Mouse (Mus musculus) hindbrain, postnatal 0 days (tissue): ENCODE measurements around the gene Asb4. TPM values are rescaled to one million over a fixed set of nuclear protein-coding genes. Genes with fewer than 3 reads are reported as not detected.

Source experiments
- ATAC-seq: fragments of 200-750 bp; cut with Nextera tagmentation; 2 replicates; pipeline ENCODE4 v1.8.0; 2017; ENCODE audit warnings: mild to moderate bottlenecking, moderate TSS enrichment, moderate library complexity
- DNase-seq: peaks from one replicate; pipeline ENCODE4 v3.0.0-alpha.2; 2015; ENCODE audit warnings: low spot score
- H3K27ac ChIP-seq: fragments of 300-500 bp; sonication (generic); 2 replicates; pipeline ENCODE4 v1.5.1; 2014; ENCODE audit warnings: mild to moderate bottlenecking
- H3K27me3 ChIP-seq: fragments of 300-500 bp; sonication (generic); 2 replicates; pipeline ENCODE4 v1.6.1; 2014; ENCODE audit warnings: low read length, mixed read lengths; ENCODE audit not compliant: insufficient read depth
- H3K36me3 ChIP-seq: fragments of 300-500 bp; sonication (generic); 2 replicates; pipeline ENCODE4 v1.6.1; 2014; ENCODE audit warnings: low read length, mixed read lengths; ENCODE audit not compliant: insufficient read depth
- H3K4me1 ChIP-seq: fragments of 300-500 bp; sonication (generic); 2 replicates; pipeline ENCODE4 v1.6.1; 2014; ENCODE audit warnings: antibody characterized with exemption, low read length, mixed read lengths; ENCODE audit not compliant: insufficient read depth
- H3K4me2 ChIP-seq: fragments of 300-500 bp; sonication (generic); 2 replicates; pipeline ENCODE4 v1.6.1; 2014; ENCODE audit warnings: low read depth, mild to moderate bottlenecking, low read length, moderate library complexity, mixed read lengths
- H3K4me3 ChIP-seq: fragments of 300-500 bp; sonication (generic); 2 replicates; pipeline ENCODE4 v1.5.1; 2014; ENCODE audit warnings: low read length
- H3K9ac ChIP-seq: fragments of 300-500 bp; sonication (generic); replicated peaks from 2 replicates; pipeline ENCODE4 v1.6.1; 2014; ENCODE audit warnings: mild to moderate bottlenecking, low read length, moderate library complexity, mixed read lengths
- H3K9me3 ChIP-seq: fragments of 300-500 bp; sonication (generic); 2 replicates; pipeline ENCODE4 v1.6.1; 2016; ENCODE audit warnings: low read length, mixed read lengths
- CTCF ChIP-seq: IDR thresholded peaks from 2 replicates; pipeline ENCODE4 v1.5.1; 2016; ENCODE audit warnings: antibody characterized with exemption, control low read depth, low read depth
- WGBS: fragments of 180-500 bp; shearing (Covaris S2); extraction: QIAGEN DNeasy Blood & Tissue Kit; methylation state at CpG from one replicate; pipeline ENCODE4 v1.1.7; 2014; 5-methylcytosine and 5-hydroxymethylcytosine counted together
- polyA plus RNA-seq: library from polyadenylated mRNA; unstranded; fragments of >200 nt; fragmentation: Nextera tagmentation; extraction: Ambion mirVana; gene quantifications from 2 replicates; pipeline ENCODE4 v1.2.1, GENCODE M21; 2015
- total RNA-seq: library from RNA; depleted of rRNA; stranded (reverse); fragments of >200 nt; gene quantifications from 2 replicates; pipeline ENCODE4 v1.2.3, GENCODE M21; 2014

The Asb4 gene
- total and polyA plus RNA-seq, 2 experiments from 2014 or later, result 10.6 to 16.3 TPM

DNA sequence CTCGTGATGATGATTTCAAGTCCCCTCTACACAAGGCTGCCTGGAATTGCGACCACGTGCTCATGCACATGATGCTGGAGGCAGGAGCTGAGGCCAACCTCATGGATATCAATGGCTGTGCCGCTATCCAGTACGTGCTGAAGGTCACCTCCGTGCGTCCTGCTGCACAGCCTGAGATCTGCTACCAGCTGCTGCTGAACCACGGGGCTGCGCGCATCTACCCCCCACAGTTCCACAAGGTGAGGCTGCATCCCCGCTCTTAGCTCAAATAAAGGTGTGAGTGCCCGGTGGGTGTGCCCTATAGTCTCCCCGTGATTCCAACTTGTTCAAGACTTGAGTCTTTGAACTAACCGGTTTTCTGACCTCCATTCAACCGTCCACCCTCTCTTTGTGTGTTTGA, 40.4 kb downstream of the Asb4 start:
- Histone ChIP-seq H3K27ac (no peak overlapping the region), H3K4me1 (no peaks in the 10 kb centered on the region), H3K4me2 (no peak overlapping the region), H3K27me3 (no peaks in the 10 kb centered on the region), H3K4me3 (no peak overlapping the region), H3K9ac (no peak overlapping the region), H3K9me3 (no peaks in the 10 kb centered on the region), H3K36me3 (no peaks in the 10 kb centered on the region)
- TF ChIP-seq CTCF, result no peak
- DNase-seq (no peak), ATAC-seq (no peak)
- 88% methylated on average over 15 of the region's 15 CpGs for WGBS

DNA sequence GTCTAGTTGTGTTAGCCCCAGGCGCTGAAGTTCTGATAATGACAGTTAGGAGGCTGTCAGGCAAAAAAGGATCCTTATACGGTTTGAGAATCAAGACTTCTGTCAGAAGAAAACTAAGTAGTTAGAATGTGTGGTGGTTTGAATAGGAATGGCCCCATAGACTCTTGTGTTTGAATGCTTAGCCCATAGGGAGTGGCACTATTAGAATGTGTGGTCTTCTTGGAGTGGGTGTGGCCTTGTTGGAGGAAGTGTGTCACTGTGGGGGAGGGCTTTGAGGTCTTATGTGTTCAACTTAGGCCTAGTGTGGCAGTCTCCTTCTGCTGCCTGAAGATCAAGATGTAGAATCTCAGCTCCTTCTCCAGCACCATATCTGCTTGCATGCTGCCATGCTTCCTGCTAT, 43.8 kb downstream of the Asb4 start:
- ATAC-seq (no peak), DNase-seq (no peak)
- H3K4me2 ChIP-seq, result no peak overlapping the region
- H3K27ac ChIP-seq, result no peak overlapping the region
- no peak overlapping the region for H3K4me3 ChIP-seq
- no peak overlapping the region for H3K9ac ChIP-seq
- H3K36me3 ChIP-seq, result no peaks in the 10 kb centered on the region
- WGBS, result 84% methylated on average over 2 of the region's 2 CpGs
- no peak for TF ChIP-seq CTCF
- H3K27me3 ChIP-seq, result no peaks in the 10 kb centered on the region
- no peaks in the 10 kb centered on the region for H3K4me1 ChIP-seq
- H3K9me3 ChIP-seq, result no peaks in the 10 kb centered on the region

DNA sequence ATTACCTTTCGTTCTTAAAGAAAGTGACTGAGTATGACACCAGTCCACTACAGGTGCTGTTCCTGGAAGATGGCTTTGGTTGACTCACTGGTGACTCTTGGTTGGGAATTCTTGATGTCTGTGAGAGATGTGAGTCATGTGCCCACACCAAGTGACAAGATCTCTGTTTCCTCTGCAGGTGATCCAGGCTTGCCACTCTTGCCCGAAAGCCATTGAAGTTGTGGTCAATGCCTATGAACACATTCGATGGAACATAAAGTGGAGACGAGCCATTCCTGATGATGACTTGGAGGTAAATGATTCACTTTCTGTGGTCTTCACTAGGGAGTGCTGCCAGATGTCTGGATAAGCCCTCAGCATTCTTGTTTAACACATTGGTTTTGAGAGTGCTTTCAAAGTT, 46.4 kb downstream of the Asb4 start:
- H3K27me3 ChIP-seq, result no peaks in the 10 kb centered on the region
- H3K9me3 ChIP-seq, result no peaks in the 10 kb centered on the region
- WGBS, result 96% methylated on average over 4 of the region's 4 CpGs

DNA sequence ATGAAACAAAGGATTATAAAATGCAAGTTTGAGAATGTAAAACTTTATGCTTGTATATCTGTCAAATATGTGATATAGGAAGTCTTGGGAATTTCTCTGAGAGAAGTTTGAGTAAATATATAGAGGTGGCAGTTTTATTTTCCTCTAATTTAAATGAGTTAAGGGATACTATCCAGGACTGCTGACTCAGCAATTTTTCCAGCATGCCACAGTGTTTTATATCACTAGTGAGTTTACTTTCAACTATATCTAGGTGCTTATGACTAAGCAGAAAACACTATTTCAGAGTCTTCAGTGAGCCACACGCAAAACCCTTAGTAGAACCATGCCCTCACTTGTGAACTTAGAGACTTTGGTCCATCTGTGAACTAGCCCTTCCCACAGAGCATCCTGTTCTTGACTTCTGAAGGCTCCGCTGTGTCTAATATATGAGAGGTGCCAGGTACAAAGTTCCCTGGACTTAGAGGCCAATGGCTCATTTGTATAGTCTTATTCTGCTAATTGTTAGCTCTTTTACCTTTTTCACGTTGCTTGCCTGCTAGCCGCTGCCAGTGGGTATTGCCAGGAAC, 46.9 kb downstream of the Asb4 start:
- no peak for TF ChIP-seq CTCF
- no peaks in the 10 kb centered on the region for H3K36me3 ChIP-seq
- H3K9me3 ChIP-seq, result no peaks in the 10 kb centered on the region
- no peak overlapping the region for H3K9ac ChIP-seq
- ATAC-seq (no peak), DNase-seq (no peak)
- no peak overlapping the region for H3K4me2 ChIP-seq
- no peaks in the 10 kb centered on the region for H3K4me1 ChIP-seq
- no peak overlapping the region for H3K4me3 ChIP-seq
- H3K27me3 ChIP-seq, result no peaks in the 10 kb centered on the region
- H3K27ac ChIP-seq, result no peak overlapping the region
- 93% methylated on average over 4 of the region's 4 CpGs for WGBS

More for the DNA sequence above, 46.4 kb downstream of the Asb4 start:
- DNase-seq (no peak), ATAC-seq (no peak)
- Histone ChIP-seq H3K4me3 (no peak overlapping the region), H3K4me2 (no peak overlapping the region), H3K9ac (no peak overlapping the region), H3K4me1 (no peaks in the 10 kb centered on the region), H3K36me3 (no peaks in the 10 kb centered on the region), H3K27ac (no peak overlapping the region)
- TF ChIP-seq CTCF, result no peak

DNA sequence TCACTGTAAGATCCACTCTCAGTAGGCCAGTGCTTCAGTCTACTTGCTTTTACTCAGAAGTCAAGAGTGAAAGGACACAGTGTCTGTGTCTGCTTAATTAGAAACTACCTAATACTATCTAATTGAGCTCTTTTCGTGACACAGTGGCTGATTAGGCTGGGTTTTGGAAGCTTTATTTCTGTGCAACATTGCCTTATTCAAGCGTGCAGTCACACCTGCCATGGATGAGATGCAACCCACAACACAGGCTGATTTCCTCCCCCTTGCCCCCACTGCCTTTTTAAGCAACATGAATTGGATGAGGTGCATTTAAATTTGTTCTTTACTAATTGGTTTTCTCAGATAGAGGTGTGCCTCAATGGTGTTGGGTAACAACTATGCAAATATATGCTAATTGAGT, 50.7 kb downstream of the Asb4 start:
- Histone ChIP-seq H3K36me3 (no peaks in the 10 kb centered on the region), H3K27ac (no peak overlapping the region), H3K4me2 (no peak overlapping the region), H3K9me3 (no peaks in the 10 kb centered on the region), H3K4me3 (no peak overlapping the region), H3K4me1 (no peaks in the 10 kb centered on the region), H3K27me3 (no peaks in the 10 kb centered on the region), H3K9ac (no peak overlapping the region)
- no peak for TF ChIP-seq CTCF
- DNase-seq (no peak), ATAC-seq (0 out of 2 replicates have a peak, but pooled peaks have one; percentile 18)
- 84% methylated on average over 2 of the region's 2 CpGs for WGBS

DNA sequence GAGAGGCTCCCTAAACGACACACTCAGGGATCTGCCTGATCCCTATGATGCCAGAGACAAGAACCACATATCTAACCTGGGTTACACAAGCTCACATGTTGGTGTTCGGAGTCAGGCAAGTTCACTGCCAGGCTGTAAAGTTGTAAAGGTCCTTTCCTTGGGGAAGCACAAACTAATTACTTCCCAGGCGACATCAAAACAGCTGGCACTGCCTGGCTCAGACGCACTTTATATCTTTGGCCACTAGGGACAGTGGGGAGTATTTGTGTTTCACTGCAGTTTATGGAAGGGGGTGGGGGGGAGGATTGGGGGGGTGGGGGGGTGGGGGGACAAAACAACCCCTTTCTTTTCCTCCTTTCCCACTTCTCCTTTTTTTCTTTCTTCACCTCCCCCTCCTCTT, 54.6 kb downstream of the Asb4 start:
- H3K4me1 ChIP-seq, result peaks cover 3% of the 10 kb centered on the region; the same call in 1 of the 2 replicates
- WGBS, result 48% methylated on average over 4 of the region's 4 CpGs
- DNase-seq, result peak; percentile 17
- no peaks in the 10 kb centered on the region for H3K9me3 ChIP-seq
- no peaks in the 10 kb centered on the region for H3K27me3 ChIP-seq
- no peak overlapping the region for H3K4me3 ChIP-seq
- H3K36me3 ChIP-seq, result no peaks in the 10 kb centered on the region
- H3K4me2 ChIP-seq, result no peak overlapping the region
- no peak for ATAC-seq
- peak; percentile 54 for TF ChIP-seq CTCF
- no peak overlapping the region for H3K27ac ChIP-seq
- no peak overlapping the region for H3K9ac ChIP-seq

DNA sequence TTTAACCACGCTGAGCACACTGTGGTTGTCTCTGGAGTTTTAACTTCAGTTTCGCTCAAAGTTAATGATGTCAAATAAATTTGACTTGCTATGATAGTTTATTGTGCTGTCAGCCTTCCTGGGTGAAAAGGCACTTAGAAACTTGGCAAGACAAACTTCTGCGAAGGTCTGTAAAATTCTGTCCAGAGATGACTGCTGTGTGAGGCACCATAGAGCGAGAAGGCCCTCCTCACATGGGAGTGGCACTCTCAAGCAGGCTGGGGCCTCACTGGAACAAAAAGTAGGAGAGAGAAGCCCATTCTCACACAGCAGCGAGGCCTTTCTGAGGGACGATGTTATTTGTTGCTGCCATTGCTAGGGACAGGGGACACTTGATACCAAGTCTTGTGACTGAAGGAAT, 58.0 kb downstream of the Asb4 start:
- H3K9me3 ChIP-seq, result no peaks in the 10 kb centered on the region
- WGBS, result 87% methylated on average over 6 of the region's 6 CpGs
- H3K36me3 ChIP-seq, result no peaks in the 10 kb centered on the region
- DNase-seq, result no peak
- no peak overlapping the region for H3K9ac ChIP-seq
- no peak overlapping the region for H3K27ac ChIP-seq
- H3K27me3 ChIP-seq, result no peaks in the 10 kb centered on the region
- no peak for ATAC-seq
- no peak for TF ChIP-seq CTCF
- H3K4me1 ChIP-seq, result peaks cover 3% of the 10 kb centered on the region; the same call in 1 of the 2 replicates
- H3K4me2 ChIP-seq, result no peak overlapping the region
- H3K4me3 ChIP-seq, result no peak overlapping the region
